Mouse (Mus musculus): Measurements from ENCODE around the gene Frem2.

Frem2 gene

DNA sequence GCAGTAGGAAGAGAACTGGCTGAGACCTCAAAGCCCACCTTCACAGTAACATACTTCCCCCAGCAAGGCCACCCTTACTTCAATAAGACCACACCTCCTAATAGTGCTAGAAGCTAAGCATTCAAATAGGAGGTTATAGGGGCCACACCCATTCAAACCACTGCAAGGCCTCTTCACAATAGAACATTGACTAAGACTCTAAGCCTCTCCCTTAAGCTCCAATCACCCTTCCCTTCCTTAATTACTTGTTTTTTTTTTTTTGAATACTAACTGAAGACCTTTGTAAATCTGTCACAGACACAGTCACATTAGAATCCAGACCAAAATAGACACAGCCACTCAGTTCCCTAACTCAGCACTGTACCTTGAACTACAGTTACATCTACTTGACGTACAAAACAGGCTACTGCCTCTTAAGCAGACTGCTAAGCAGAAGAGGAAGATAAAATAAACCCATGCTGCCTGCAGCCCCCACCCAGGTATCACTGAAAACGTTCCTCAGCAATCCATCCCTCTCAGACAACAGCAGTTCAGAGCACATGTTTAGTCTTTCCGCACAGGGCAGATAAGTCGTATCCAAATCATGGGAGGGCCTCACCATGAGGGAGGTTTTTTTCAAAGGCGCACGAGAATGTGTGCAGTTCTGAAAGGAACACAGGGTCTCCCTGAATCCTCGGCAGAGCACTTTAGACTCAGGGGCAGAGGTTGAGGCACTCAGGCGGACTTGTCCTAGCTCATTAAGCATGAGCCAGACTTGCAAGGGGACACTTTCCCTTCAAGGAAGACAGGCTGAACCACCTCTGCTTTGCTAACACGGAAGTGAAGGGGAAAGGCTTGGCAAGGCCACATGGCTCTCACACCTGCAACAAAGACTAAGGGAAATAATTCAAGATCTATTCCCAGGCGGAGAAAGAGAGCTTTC is 101.9 kb downstream of the Frem2 start:
- DNase-seq, result no peak

GRCm38 (mm10) chr3:53552691-53553090 is 104.5 kb downstream of the Frem2 start:
- no peak for DNase-seq

DNA sequence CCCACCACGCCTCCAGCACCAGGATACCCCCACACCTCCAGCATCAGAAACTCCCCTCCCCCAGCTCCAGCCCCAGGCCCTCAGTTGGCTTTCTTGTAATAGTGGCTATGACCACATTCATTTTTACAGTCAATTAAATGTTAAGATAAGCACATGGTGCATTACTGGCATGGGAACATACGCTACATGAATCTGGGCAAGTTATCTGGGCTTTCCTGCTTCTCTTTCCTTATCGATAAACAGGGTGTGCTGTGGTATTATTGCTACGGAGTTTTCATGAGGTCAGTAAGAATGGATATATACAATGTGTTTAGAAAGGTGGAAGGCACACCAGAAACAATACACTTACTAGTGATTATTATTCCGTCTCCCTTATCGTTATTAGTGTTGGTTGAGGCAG is 125.1 kb downstream of the Frem2 start:
- no peak for DNase-seq

DNA sequence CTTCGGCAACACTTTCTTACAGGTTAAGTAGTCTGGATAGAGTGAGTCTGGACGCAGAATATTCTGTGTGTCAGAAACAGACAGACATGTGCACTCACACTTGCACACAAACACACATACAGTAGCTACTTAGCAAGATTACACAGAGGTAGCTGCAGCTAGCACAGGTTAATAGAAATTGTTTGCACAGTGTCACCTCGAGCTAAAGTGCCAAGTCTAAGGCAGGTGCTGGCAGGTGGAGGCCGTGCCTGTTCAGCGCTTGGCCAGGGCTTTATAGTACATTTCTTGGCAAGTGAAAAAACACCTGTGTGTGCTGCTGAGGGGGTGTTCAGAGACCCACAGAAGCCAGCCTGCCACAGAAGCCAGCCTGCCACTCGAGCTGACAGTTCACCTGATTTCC is 126.8 kb downstream of the Frem2 start:
- no peak for DNase-seq

GRCm38 (mm10) chr3:53525737-53526136 is 131.4 kb downstream of the Frem2 start:
- DNase-seq, result peak; percentile 79

GRCm38 (mm10) chr3:53522794-53523193 is 134.4 kb downstream of the Frem2 start:
- no peak for DNase-seq

GRCm38 (mm10) chr3:53514221-53515065 is 142.7 kb downstream of the Frem2 start:
- no peak for DNase-seq

GRCm38 (mm10) chr3:53513096-53513495 is 144.1 kb downstream of the Frem2 start:
- DNase-seq, result no peak

DNA sequence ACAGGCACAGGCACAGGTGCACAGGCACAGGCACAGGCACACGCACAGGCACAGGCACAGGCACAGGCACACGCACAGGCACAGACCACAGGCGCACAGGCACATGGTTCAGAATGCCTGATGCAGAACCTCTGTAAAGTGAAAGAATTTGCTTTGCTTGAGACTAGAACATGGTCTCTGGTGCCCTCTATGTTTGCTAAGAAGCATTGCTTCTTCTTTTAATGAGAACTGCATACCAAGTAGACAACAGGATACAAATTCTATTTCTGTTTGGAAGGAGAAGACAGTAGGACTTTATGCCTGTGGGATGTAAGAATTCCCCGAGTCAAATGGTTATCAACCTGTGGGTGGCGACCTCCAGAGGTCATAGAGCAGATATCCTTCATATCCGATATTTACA is 154.7 kb downstream of the Frem2 start:
- no peak for DNase-seq

DNA sequence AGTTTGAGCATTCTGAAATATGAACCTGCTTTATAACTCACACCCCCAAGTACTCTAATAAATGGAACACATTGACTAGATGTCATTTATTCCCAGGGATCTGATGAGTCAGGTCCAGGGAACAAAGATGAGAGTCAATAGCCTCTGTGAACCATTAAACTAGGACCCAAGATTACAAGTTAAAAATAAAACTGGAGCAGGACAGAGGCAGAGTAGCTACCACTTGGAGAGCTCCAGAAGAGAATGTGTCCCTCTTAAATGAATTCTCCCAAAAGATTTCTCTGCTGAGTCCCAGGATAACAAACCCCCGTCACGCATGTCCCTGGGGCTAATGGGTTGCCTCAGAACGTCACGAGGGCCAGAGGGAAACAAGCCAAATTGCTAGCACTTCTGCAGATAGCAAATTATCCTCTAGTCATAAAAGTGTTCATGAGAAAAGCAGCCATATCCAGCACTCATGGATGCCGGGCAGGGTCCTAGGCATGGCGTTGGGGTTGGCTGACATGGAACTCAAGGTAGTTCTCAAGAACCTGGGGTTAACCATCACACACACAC is 158.7 kb downstream of the Frem2 start:
- DNase-seq, result no peak

GRCm38 (mm10) chr3:53488353-53488752 is 168.8 kb downstream of the Frem2 start, which contains the start of gene Stoml3:
Stoml3 (plus strand) TSS chr3:53488653.
- DNase-seq, result no peak

DNA sequence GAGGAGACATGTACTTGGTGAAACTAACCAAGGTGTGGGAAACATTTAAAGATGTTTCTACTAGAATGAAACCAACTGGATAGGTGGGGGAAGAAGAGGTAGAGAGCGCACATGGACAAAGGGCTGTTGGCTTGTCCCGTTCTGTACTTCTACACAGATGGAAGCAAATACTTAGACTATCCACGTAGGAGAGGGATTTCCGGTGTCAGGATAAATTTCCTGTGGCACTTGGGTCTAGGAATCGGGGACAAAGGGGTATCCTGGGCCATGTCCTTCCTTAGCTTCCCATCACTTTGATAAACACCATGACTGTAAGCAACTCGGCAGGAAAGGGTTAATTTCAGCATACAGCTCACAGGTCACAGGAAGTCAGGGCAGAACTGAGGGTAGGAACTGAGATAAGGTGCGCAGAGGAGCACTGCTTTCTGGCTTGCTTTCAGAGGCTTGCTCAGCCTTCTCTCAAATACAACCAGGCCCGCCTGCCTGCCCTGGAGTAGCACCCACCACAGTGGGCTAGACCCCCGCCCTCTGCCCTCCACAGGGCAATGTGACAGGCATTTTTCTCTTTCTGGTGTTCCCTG is 170.1 kb downstream of the Frem2 start:
- DNase-seq, result no peak

DNA sequence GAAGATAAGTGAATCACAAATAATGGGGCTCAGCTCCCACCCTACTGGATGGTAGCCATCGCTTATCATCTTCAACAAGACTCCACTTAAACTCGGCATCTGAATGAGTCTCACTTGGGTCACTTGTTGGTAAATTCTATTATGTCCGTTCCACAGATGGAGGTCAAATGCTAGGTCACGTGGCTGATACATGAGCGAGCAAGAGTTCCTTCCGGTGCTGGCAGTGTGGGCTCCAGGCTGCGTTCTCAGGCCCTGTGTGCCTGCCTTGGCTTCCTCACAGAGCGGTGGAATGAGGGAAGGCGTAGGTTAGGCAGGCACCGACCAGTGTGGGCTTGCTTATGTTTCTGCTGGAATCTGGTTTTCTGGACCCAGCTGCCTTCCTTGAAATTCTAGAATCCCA is 170.6 kb downstream of the Frem2 start:
- no peak for DNase-seq

DNA sequence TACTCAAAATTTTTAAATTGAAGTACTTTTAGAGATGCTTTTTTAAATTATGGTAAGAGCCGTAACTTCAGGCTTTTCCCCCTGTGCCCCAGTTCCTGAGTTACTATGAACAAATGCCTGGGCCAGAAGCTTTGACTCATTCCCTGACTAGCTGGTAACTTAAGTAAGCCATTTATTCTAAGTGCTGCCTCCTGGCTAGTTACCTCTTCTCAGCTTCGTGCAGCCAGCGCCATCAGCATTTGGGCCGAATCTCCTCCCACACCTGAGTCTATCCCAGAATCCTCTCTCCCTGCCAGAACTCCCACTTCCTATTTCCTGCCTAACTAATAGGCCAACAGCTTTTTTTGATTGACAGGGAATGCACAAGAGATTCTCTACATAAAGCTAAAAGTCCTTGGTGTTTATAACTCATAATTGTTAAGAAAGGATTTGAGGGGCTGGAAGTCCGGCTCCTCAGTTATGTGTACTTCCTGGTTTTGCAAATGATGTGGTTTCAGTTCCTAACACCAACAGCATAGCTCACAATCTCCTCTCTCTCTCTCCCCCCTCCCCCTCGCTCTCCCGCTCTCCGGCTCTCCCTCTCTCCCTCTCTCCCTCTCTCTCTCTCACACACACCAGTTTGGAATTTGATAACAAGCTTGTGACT is 173.6 kb downstream of the Frem2 start:
- no peak for DNase-seq

GRCm38 (mm10) chr3:53478419-53479046 is 178.6 kb downstream of the Frem2 start:
- no peak for DNase-seq

- no peak for DNase-seq
These were observed 179.7 kb downstream of the Frem2 start for GRCm38 (mm10) chr3:53477468-53477867.

- peak; percentile 49 for DNase-seq
These were observed 181.3 kb downstream of the Frem2 start for GRCm38 (mm10) chr3:53475889-53476288.

- DNase-seq, result no peak
These were observed 183.0 kb downstream of the Frem2 start for GRCm38 (mm10) chr3:53474179-53474578.

GRCm38 (mm10) chr3:53472061-53472460 is 185.1 kb downstream of the Frem2 start:
- DNase-seq, result no peak

GRCm38 (mm10) chr3:53469650-53470049 is 187.5 kb downstream of the Frem2 start:
- DNase-seq, result no peak

- DNase-seq, result no peak
These were observed 189.8 kb downstream of the Frem2 start for GRCm38 (mm10) chr3:53467356-53467755.

GRCm38 (mm10) chr3:53466481-53466880 is 190.7 kb downstream of the Frem2 start:
- no peak for DNase-seq

All from right cerebral cortex, postnatal 25 days (tissue).